Mouse (Mus musculus): ENCODE measurements around the gene Ahdc1.

GRCm38 (mm10) chr4:133080862-133081261 is 69.8 kb downstream of the Ahdc1 start:
- TF ChIP-seq PAX5 (IDR thresholded peaks at IDR 0.05; ENCODE audit: low read length) (no peak), ZC3H11A (IDR thresholded peaks at IDR 0.05; ENCODE audit: low read depth, low read length) (no peak), E2F4 (IDR thresholded peaks at IDR 0.05; ENCODE audit: insufficient replicate concordance, low read depth, low read length) (no peak), CTCF (conservative IDR thresholded peaks at IDR 0.05 in 1 of 2, IDR thresholded peaks at IDR 0.05 in 1 of 2; ENCODE audit: low read depth in 2 of 2, low read length in 2 of 2) (no peak)
